Mouse (Mus musculus) liver, embryonic 14.5 days (tissue): ENCODE measurements around the gene Gse1. TPM values are rescaled to one million over a fixed set of nuclear protein-coding genes. Genes with fewer than 3 reads are reported as not detected.
A peak's percentile ranks its signal among the peaks of the same experiment; 100 is the strongest.

Experiments
- ATAC-seq: fragments of 200-750 bp; cut with Nextera tagmentation; 2 replicates; pipeline ENCODE4 v1.8.0; 2017; ENCODE audit warnings: moderate number of reproducible peaks, mild to moderate bottlenecking, moderate library complexity; ENCODE audit not compliant: insufficient read depth
- DNase-seq, 3 experiments: peaks; one replicate each; pipeline ENCODE4 v3.0.0-alpha.2; 2012 to 2013; ENCODE audit warnings: low read depth in 3 of 3, low spot score in 3 of 3
- H3K27ac ChIP-seq: fragments of 300-500 bp; sonication (generic); 2 replicates; pipeline ENCODE4 v1.5.1; 2014; ENCODE audit warnings: moderate library complexity, mild to moderate bottlenecking, control low read depth, inconsistent platforms
- H3K27me3 ChIP-seq: fragments of 300-500 bp; sonication (generic); 2 replicates; pipeline ENCODE4 v1.6.1; 2014; ENCODE audit warnings: mild to moderate bottlenecking, low read length, moderate library complexity; ENCODE audit not compliant: control insufficient read depth, insufficient read depth
- H3K36me3 ChIP-seq: fragments of 300-500 bp; sonication (generic); replicated peaks from 2 replicates; pipeline ENCODE4 v1.6.1; 2014; ENCODE audit warnings: low read depth; ENCODE audit not compliant: control insufficient read depth, insufficient read depth
- H3K4me1 ChIP-seq, 2 experiments: fragments of 200-500 bp in 1 of 2; fragments of 300-500 bp in 1 of 2; sonication (generic) in 1 of 2; replicated peaks; 2 replicates each; pipeline ENCODE4 v1.6.1; 2012 to 2014; ENCODE audit warnings: antibody characterized with exemption in 1 of 2, inconsistent platforms in 1 of 2, low read length in 1 of 2; ENCODE audit not compliant: control insufficient read depth in 2 of 2, insufficient read depth in 2 of 2
- H3K4me2 ChIP-seq: fragments of 300-500 bp; sonication (generic); 2 replicates; pipeline ENCODE4 v1.6.1; 2014; ENCODE audit warnings: low read depth, mild to moderate bottlenecking, control low read depth, moderate library complexity
- H3K4me3 ChIP-seq, 2 experiments: fragments of 200-500 bp in 1 of 2; fragments of 300-500 bp in 1 of 2; sonication (generic) in 1 of 2; 2 replicates each; pipeline ENCODE4 v1.5.1; 2012 to 2014; ENCODE audit warnings: low read depth in 2 of 2, low read length in 2 of 2, mild to moderate bottlenecking in 2 of 2, control low read depth in 1 of 2, inconsistent platforms in 1 of 2, moderate library complexity in 1 of 2; ENCODE audit not compliant: insufficient read depth in 1 of 2
- H3K9ac ChIP-seq: fragments of 300-500 bp; sonication (generic); replicated peaks from 2 replicates; pipeline ENCODE4 v1.6.1; 2014; ENCODE audit warnings: mild to moderate bottlenecking, control low read depth, moderate library complexity
- H3K9me3 ChIP-seq: fragments of 300-500 bp; sonication (generic); 2 replicates; pipeline ENCODE4 v1.6.1; 2016; ENCODE audit warnings: low read length, mixed read lengths; ENCODE audit not compliant: control insufficient read depth
- CTCF ChIP-seq: IDR thresholded peaks from 2 replicates; pipeline ENCODE4 v1.5.1; 2016; ENCODE audit warnings: antibody characterized with exemption, low read depth, control low read depth
- EP300 ChIP-seq: IDR thresholded peaks from 2 replicates; pipeline ENCODE4 v1.6.1; 2016; ENCODE audit warnings: antibody characterized with exemption, low read depth
- WGBS: fragments of 180-500 bp; shearing (Covaris S2); extraction: QIAGEN DNeasy Blood & Tissue Kit; methylation state at CpG from one replicate; pipeline ENCODE4 v1.1.7; 2014; ENCODE audit not compliant: insufficient replicate concordance; 5-methylcytosine and 5-hydroxymethylcytosine counted together
- polyA plus RNA-seq, 2 experiments: library from polyadenylated mRNA; depleted of rRNA in 1 of 2; stranded (reverse) in 1 of 2; unstranded in 1 of 2; fragments of >200 nt; fragmentation: Nextera tagmentation in 1 of 2; extraction: Ambion mirVana in 1 of 2; gene quantifications; 2 replicates each; pipeline versions ENCODE4 v1.2.1 to v1.2.3; 2012 to 2014

Gse1 gene
- polyA plus RNA-seq, 2 experiments: 11.4 to 14.9 TPM

GRCm38 (mm10) chr8:120535452-120536305 lies 307.4 kb downstream of the Gse1 start:
- Histone ChIP-seq H3K4me3 (peak overlapping the region; percentile 73 to 88), H3K36me3 (peaks cover 3% of the 10 kb centered on the region), H3K4me2 (peak overlapping the region; percentile 93), H3K9ac (peak overlapping the region; percentile 70), H3K27me3 (no peaks in the 10 kb centered on the region), H3K27ac (peak overlapping the region; percentile 78), H3K9me3 (no peaks in the 10 kb centered on the region), H3K4me1 (peaks cover 55 to 56% of the 10 kb centered on the region in 2 experiments)
- DNase-seq: no peak
- TF ChIP-seq EP300 (no peak), CTCF (no peak)
- ATAC-seq: no peak
- WGBS: under 1% methylated on average over 78 of the region's 79 CpGs

- no peaks in the 10 kb centered on the region for H3K36me3 ChIP-seq
- H3K27me3 ChIP-seq: no peaks in the 10 kb centered on the region
- H3K27ac ChIP-seq: peak overlapping the region; percentile 78
- H3K4me2 ChIP-seq: peak overlapping the region; percentile 93
- DNase-seq: no peak
- H3K9me3 ChIP-seq: no peaks in the 10 kb centered on the region
- peaks cover 54 to 57% of the 10 kb centered on the region in 2 experiments for H3K4me1 ChIP-seq
- TF ChIP-seq CTCF: peak; percentile 21; the same call in 1 of the 2 replicates
- no peak for TF ChIP-seq EP300
- peak; percentile 40 for ATAC-seq
- H3K4me3 ChIP-seq: peak overlapping the region; percentile 73 to 88
- peak overlapping the region; percentile 70 for H3K9ac ChIP-seq
- under 1% methylated on average over 61 of the region's 61 CpGs for WGBS
These were observed 308.3 kb downstream of the Gse1 start for GRCm38 (mm10) chr8:120536306-120537206.

GRCm38 (mm10) chr8:120537207-120537817 lies 309.1 kb downstream of the Gse1 start:
- peak overlapping the region; percentile 93 for H3K4me2 ChIP-seq
- H3K36me3 ChIP-seq: no peaks in the 10 kb centered on the region
- ATAC-seq (peak; percentile 80), DNase-seq (peak; percentile 84 to 90 (median 85))
- peak overlapping the region; percentile 85 for H3K9ac ChIP-seq
- H3K27ac ChIP-seq: peak overlapping the region; percentile 78
- no peaks in the 10 kb centered on the region for H3K27me3 ChIP-seq
- peaks cover 54 to 55% of the 10 kb centered on the region in 2 experiments for H3K4me1 ChIP-seq
- H3K9me3 ChIP-seq: no peaks in the 10 kb centered on the region
- under 1% methylated on average over 67 of the region's 79 CpGs for WGBS
- TF ChIP-seq EP300: no peak
- no peak for TF ChIP-seq CTCF
- H3K4me3 ChIP-seq: peak overlapping the region; percentile 73 to 88

GRCm38 (mm10) chr8:120537818-120538396 lies 309.7 kb downstream of the Gse1 start:
- peak overlapping the region; percentile 73 to 88 for H3K4me3 ChIP-seq
- ATAC-seq: no peak
- no peaks in the 10 kb centered on the region for H3K36me3 ChIP-seq
- no peak for DNase-seq
- TF ChIP-seq EP300 (no peak), CTCF (no peak)
- H3K9me3 ChIP-seq: no peaks in the 10 kb centered on the region
- peak overlapping the region; percentile 78 for H3K27ac ChIP-seq
- under 1% methylated on average over 45 of the region's 46 CpGs for WGBS
- H3K9ac ChIP-seq: peak overlapping the region; percentile 85
- peak overlapping the region; percentile 93 for H3K4me2 ChIP-seq
- H3K4me1 ChIP-seq: peaks cover 50 to 56% of the 10 kb centered on the region in 2 experiments
- H3K27me3 ChIP-seq: no peaks in the 10 kb centered on the region
